Mouse (Mus musculus): Measurements from ENCODE around the gene Atp8a2.

DNA sequence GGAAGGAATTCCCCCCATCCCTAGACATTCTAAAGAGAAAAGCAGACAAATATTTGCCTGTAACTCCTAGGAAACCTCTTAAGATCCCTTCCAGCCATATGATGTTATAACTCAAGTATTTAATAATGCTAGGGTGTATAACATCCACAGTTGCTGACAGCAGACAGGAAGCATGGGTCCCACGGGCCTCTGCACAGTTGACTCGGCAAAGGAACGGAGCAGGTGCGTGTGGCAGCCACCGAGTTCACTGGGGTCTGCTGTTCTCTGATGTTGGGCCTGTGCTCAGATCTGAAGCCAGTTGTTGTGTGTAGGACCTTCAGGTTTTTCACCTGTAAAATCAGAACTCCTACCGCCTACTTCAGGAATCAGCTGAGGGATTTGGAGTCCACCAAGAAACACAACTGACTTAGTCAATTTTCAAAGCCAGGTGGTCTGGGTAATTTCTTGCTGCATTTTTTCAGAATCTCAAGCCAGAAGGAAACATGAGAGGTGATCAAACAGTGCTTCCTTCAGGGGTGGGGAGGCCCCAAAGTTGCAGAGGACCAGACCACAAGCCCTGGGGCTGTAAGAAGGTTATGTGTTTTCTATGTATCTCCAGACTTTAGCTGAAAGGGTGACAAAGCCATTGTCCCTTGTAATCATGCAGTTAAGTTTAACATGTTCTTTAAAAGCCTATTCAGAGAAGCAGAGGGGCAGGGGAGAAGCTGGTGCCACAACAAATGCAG lies 338.3 kb downstream of the Atp8a2 start:
- TF ChIP-seq CTCF (IDR thresholded peaks at IDR 0.05) (no peak), EP300 (IDR thresholded peaks at IDR 0.05) (no peak)

Data from lung, postnatal 0 days (tissue).